Mouse (Mus musculus) left cerebral cortex, postnatal 25 days (tissue): ENCODE measurements around the gene Esam. TPM values are rescaled to one million over a fixed set of nuclear protein-coding genes. Genes with fewer than 3 reads are reported as not detected.

ENCODE experiments used
- DNase-seq, 2 experiments: peaks; one replicate each; pipeline ENCODE4 v3.0.0; 2022; ENCODE audit warnings: low spot score in 2 of 2, mixed read lengths in 1 of 2
- intact Hi-C: fragments of 180-260 bp; cut with DNase I; formaldehyde crosslinking; loops from one replicate; pipeline ENCODE4 v1.15.1; 2025
- total RNA-seq, 2 experiments: library from RNA; stranded (reverse); gene quantifications; 2 replicates each; pipeline ENCODE4 v1.2.3; 2021

Gene Esam
- total RNA-seq, 2 experiments from 2014 or later: 20.2 to 21.6 TPM

- DNase-seq: no peak
- intact Hi-C loops: no loop called here
These were observed 520 bp downstream of the Esam start for GRCm38 (mm10) chr9:37528225-37528970.

- intact Hi-C loops: no loop called here
- DNase-seq: no peak
These were observed 2.4 kb downstream of the Esam start for GRCm38 (mm10) chr9:37530031-37530887.

- no peak for DNase-seq
- intact Hi-C loops: no loop called here
These were observed 3.2 kb downstream of the Esam start for GRCm38 (mm10) chr9:37530888-37531705.

- intact Hi-C loops: no loop called here
- no peak for DNase-seq
These were observed 9.0 kb downstream of the Esam start for GRCm38 (mm10) chr9:37536851-37537250.

GRCm38 (mm10) chr9:37537658-37538250, 9.9 kb downstream of the Esam start:
- intact Hi-C loops: no loop called here
- no peak for DNase-seq

- DNase-seq: no peak
- intact Hi-C loops: no loop called here
These were observed 11.5 kb downstream of the Esam start, which contains the start of gene Vsig2 for GRCm38 (mm10) chr9:37539170-37540025. Gene Vsig2, plus strand, starts transcription at chr9:37539255.

- intact Hi-C loops: no loop called here
- DNase-seq: peak in 1 of 2 experiments; percentile 45
These were observed 12.3 kb downstream of the Esam start for GRCm38 (mm10) chr9:37540226-37540625.

GRCm38 (mm10) chr9:37540701-37541575, 13.1 kb downstream of the Esam start:
- intact Hi-C loops: no loop called here
- peak; percentile 32 to 62 for DNase-seq

GRCm38 (mm10) chr9:37541851-37542642, 14.2 kb downstream of the Esam start:
- peak in 1 of 2 experiments; percentile 31 for DNase-seq
- intact Hi-C loops: no loop called here

- intact Hi-C loops: loop anchor here (2.0 kb wide), 3 partner anchors 71 to 113 kb away; no protein-coding TSS in a partner anchor
These were observed 16.1 kb downstream of the Esam start for GRCm38 (mm10) chr9:37543869-37544440.

GRCm38 (mm10) chr9:37544447-37545165, 16.7 kb downstream of the Esam start:
- DNase-seq: peak; percentile 73 to 86
- intact Hi-C loops: loop anchor here (2.0 to 5.0 kb wide), 4 partner anchors 70 to 388 kb away; no protein-coding TSS in a partner anchor

More at GRCm38 (mm10) chr9:37543869-37544440, 16.1 kb downstream of the Esam start:
- DNase-seq: no peak

- intact Hi-C loops: loop anchor here (2.0 to 5.0 kb wide), 4 partner anchors 70 to 387 kb away; no protein-coding TSS in a partner anchor
- peak; percentile 17 to 34 for DNase-seq
These were observed 17.3 kb downstream of the Esam start for GRCm38 (mm10) chr9:37545166-37545610.

GRCm38 (mm10) chr9:37545847-37546452, 18.1 kb downstream of the Esam start:
- DNase-seq: peak in 1 of 2 experiments; percentile 15
- intact Hi-C loops: loop anchor here (2.0 to 5.0 kb wide), 4 partner anchors 69 to 386 kb away; no protein-coding TSS in a partner anchor

GRCm38 (mm10) chr9:37546889-37547288, 19.0 kb downstream of the Esam start:
- peak in 1 of 2 experiments; percentile 43 for DNase-seq
- intact Hi-C loops: loop anchor here (5.0 kb wide), 1 partner anchor 385 kb away; no protein-coding TSS in a partner anchor

- intact Hi-C loops: loop anchor here (5.0 kb wide), 1 partner anchor 127 kb away; no protein-coding TSS in a partner anchor
- peak; percentile 12 to 31 for DNase-seq
These were observed 22.6 kb downstream of the Esam start for GRCm38 (mm10) chr9:37550435-37550834.
